Mouse (Mus musculus) MEL (cell line): ENCODE data around the gene Tldc1. TPM values are rescaled to one million over a fixed set of nuclear protein-coding genes. Genes with fewer than 3 reads are reported as not detected.

Experiments used
- DNase-seq: peaks from one replicate; pipeline ENCODE4 v3.0.0; 2011; ENCODE audit warnings: low read depth, low spot score
- H3K27ac ChIP-seq: 2 replicates; pipeline ENCODE4 v1.5.1; 2012; ENCODE audit warnings: low read depth, mild to moderate bottlenecking, control low read depth, low read length, moderate library complexity; ENCODE audit not compliant: control insufficient read depth
- H3K27me3 ChIP-seq, 2 experiments: fragments of 150-350 bp in 1 of 2; sonication (generic) in 1 of 2; 2 replicates each; pipeline ENCODE4 v1.6.1; 2012; ENCODE audit warnings: low read length in 2 of 2, mild to moderate bottlenecking in 2 of 2, improper control_type of control experiment in 1 of 2, moderate library complexity in 1 of 2; ENCODE audit not compliant: insufficient read depth in 2 of 2, control insufficient read depth in 1 of 2
- H3K36me3 ChIP-seq, 2 experiments: 2 replicates each; pipeline ENCODE4 v1.6.1; 2012 to 2014; ENCODE audit warnings: low read length in 2 of 2, improper control_type of control experiment in 1 of 2, inconsistent platforms in 1 of 2, mild to moderate bottlenecking in 1 of 2; ENCODE audit not compliant: insufficient read depth in 2 of 2, control insufficient read depth in 1 of 2
- H3K4me1 ChIP-seq, 2 experiments: fragments of 150-350 bp in 1 of 2; sonication (generic) in 1 of 2; 2 replicates each; pipeline ENCODE4 v1.6.1; 2012; ENCODE audit warnings: low read length in 2 of 2, improper control_type of control experiment in 1 of 2, mild to moderate bottlenecking in 1 of 2; ENCODE audit not compliant: insufficient read depth in 2 of 2, control insufficient read depth in 1 of 2
- H3K4me3 ChIP-seq, 2 experiments: fragments of 150-350 bp in 1 of 2; sonication (generic) in 1 of 2; 2 replicates each; pipeline ENCODE4 v1.5.1; 2012; ENCODE audit warnings: low read depth in 2 of 2, low read length in 2 of 2, mild to moderate bottlenecking in 2 of 2, moderate library complexity in 2 of 2, control low read depth in 1 of 2, improper control_type of control experiment in 1 of 2; ENCODE audit not compliant: control insufficient read depth in 1 of 2, insufficient read depth in 1 of 2
- H3K79me2 ChIP-seq: 2 replicates; pipeline ENCODE4 v1.6.1; 2012; ENCODE audit warnings: mild to moderate bottlenecking, low read length, moderate library complexity; ENCODE audit not compliant: control insufficient read depth, poor library complexity, insufficient read depth
- H3K9ac ChIP-seq: 2 replicates; pipeline ENCODE4 v1.6.1; 2012; ENCODE audit warnings: low read depth, mild to moderate bottlenecking, control low read depth, low read length, moderate library complexity; ENCODE audit not compliant: control insufficient read depth, poor library complexity, severe bottlenecking
- H3K9me3 ChIP-seq: fragments of 150-350 bp; sonication (generic); replicated peaks from 2 replicates; pipeline ENCODE4 v1.6.1; 2012; ENCODE audit warnings: mild to moderate bottlenecking, low read length, improper control_type of control experiment, moderate library complexity; ENCODE audit not compliant: insufficient read depth
- BHLHE40 ChIP-seq: IDR thresholded peaks from 2 replicates; pipeline ENCODE4 v1.6.1; 2012; ENCODE audit warnings: low read depth, mild to moderate bottlenecking, inconsistent platforms, low read length, improper control_type of control experiment, borderline replicate concordance
- CHD1 ChIP-seq: IDR thresholded peaks from 2 replicates; pipeline ENCODE4 v1.6.1; 2012; ENCODE audit warnings: low read depth, mild to moderate bottlenecking, inconsistent platforms, low read length, improper control_type of control experiment
- CHD2 ChIP-seq: IDR thresholded peaks from 2 replicates; pipeline ENCODE4 v1.6.1; 2011; ENCODE audit warnings: low read length, improper control_type of control experiment
- ELF1 ChIP-seq: IDR thresholded peaks from 2 replicates; pipeline ENCODE4 v1.6.1; 2014; ENCODE audit warnings: low read depth, mild to moderate bottlenecking, inconsistent platforms, low read length, improper control_type of control experiment, moderate library complexity
- EP300 ChIP-seq, 2 experiments: IDR thresholded peaks; 2 replicates each; pipeline ENCODE4 v1.6.1; 2011; ENCODE audit warnings: improper control_type of control experiment in 2 of 2, low read length in 2 of 2, low read depth in 1 of 2, mild to moderate bottlenecking in 1 of 2
- GATA1 ChIP-seq: IDR thresholded peaks from 2 replicates; pipeline ENCODE4 v1.6.1; 2011; ENCODE audit warnings: low read depth, low read length, improper control_type of control experiment
- HCFC1 ChIP-seq: IDR thresholded peaks from 2 replicates; pipeline ENCODE4 v1.6.1; 2012; ENCODE audit warnings: low read depth, mild to moderate bottlenecking, inconsistent platforms, low read length, improper control_type of control experiment, moderate library complexity
- JUND ChIP-seq: IDR thresholded peaks from 2 replicates; pipeline ENCODE4 v1.6.1; 2011; ENCODE audit warnings: low read depth, mild to moderate bottlenecking, improper control_type of control experiment, low read length
- MAZ ChIP-seq: IDR thresholded peaks from 2 replicates; pipeline ENCODE4 v1.6.1; 2012; ENCODE audit warnings: low read depth, mild to moderate bottlenecking, inconsistent platforms, low read length, improper control_type of control experiment
- MEF2A ChIP-seq: IDR thresholded peaks from 2 replicates; pipeline ENCODE4 v1.6.1; 2014; ENCODE audit warnings: low read depth, mild to moderate bottlenecking, inconsistent platforms, low read length, improper control_type of control experiment; ENCODE audit not compliant: poor library complexity, insufficient replicate concordance, severe bottlenecking; ENCODE audit errors: extremely low read depth
- MXI1 ChIP-seq: IDR thresholded peaks from 2 replicates; pipeline ENCODE4 v1.6.1; 2011; ENCODE audit warnings: mild to moderate bottlenecking, low read depth, low read length, improper control_type of control experiment
- NRF1 ChIP-seq: IDR thresholded peaks from 2 replicates; pipeline ENCODE4 v1.6.1; 2014; ENCODE audit warnings: low read depth, mild to moderate bottlenecking, inconsistent platforms, low read length, improper control_type of control experiment, moderate library complexity; ENCODE audit not compliant: poor library complexity, insufficient read depth, severe bottlenecking
- POLR2AphosphoS2 ChIP-seq: IDR thresholded peaks from 2 replicates; pipeline ENCODE4 v1.6.1; 2011; ENCODE audit warnings: low read length, improper control_type of control experiment
- POLR2AphosphoS5 ChIP-seq: IDR thresholded peaks from 2 replicates; pipeline ENCODE4 v1.6.1; 2012; ENCODE audit warnings: low read depth, borderline replicate concordance, mild to moderate bottlenecking, inconsistent platforms, low read length, moderate library complexity, mixed read lengths
- RCOR1 ChIP-seq: IDR thresholded peaks from 2 replicates; pipeline ENCODE4 v1.6.1; 2012; ENCODE audit warnings: low read depth, mild to moderate bottlenecking, inconsistent platforms, low read length, improper control_type of control experiment
- SMC3 ChIP-seq: IDR thresholded peaks from 2 replicates; pipeline ENCODE4 v1.6.1; 2011; ENCODE audit warnings: low read depth, low read length, improper control_type of control experiment
- TAL1 ChIP-seq: IDR thresholded peaks from 2 replicates; pipeline ENCODE4 v1.6.1; 2012; ENCODE audit warnings: mild to moderate bottlenecking, inconsistent platforms, low read length, moderate library complexity, mixed read lengths
- UBTF ChIP-seq: IDR thresholded peaks from 2 replicates; pipeline ENCODE4 v1.6.1; 2012; ENCODE audit warnings: low read depth, mild to moderate bottlenecking, inconsistent platforms, low read length, improper control_type of control experiment, moderate library complexity, borderline replicate concordance; ENCODE audit not compliant: insufficient read depth
- USF1 ChIP-seq: IDR thresholded peaks from 2 replicates; pipeline ENCODE4 v1.6.1; 2014; ENCODE audit warnings: low read depth, mild to moderate bottlenecking, inconsistent platforms, low read length, improper control_type of control experiment, moderate library complexity
- ZC3H11A ChIP-seq: IDR thresholded peaks from 2 replicates; pipeline ENCODE4 v1.6.1; 2012; ENCODE audit warnings: low read depth, mild to moderate bottlenecking, inconsistent platforms, low read length, improper control_type of control experiment
- polyA plus RNA-seq, 2 experiments: library from polyadenylated mRNA; stranded (reverse) in 1 of 2; unstranded in 1 of 2; fragments of >175 nt in 1 of 2; fragments of >200 nt in 1 of 2; gene quantifications; 2 replicates each; pipeline versions ENCODE4 v1.2.1 to v1.2.4; 2012; ENCODE audit warnings: low replicate concordance in 2 of 2, low read depth in 1 of 2; ENCODE audit not compliant: insufficient read length in 2 of 2, insufficient read depth in 1 of 2, missing spikeins in 1 of 2
- total RNA-seq: library from RNA; depleted of rRNA; stranded (reverse); fragments of 300-350 nt; gene quantifications from 2 replicates; pipeline ENCODE4 v1.2.3, GENCODE M21; 2012

Tldc1 gene
- total and polyA plus RNA-seq, 3 experiments: 16.1 to 16.4 TPM; not detected in 1

DNA sequence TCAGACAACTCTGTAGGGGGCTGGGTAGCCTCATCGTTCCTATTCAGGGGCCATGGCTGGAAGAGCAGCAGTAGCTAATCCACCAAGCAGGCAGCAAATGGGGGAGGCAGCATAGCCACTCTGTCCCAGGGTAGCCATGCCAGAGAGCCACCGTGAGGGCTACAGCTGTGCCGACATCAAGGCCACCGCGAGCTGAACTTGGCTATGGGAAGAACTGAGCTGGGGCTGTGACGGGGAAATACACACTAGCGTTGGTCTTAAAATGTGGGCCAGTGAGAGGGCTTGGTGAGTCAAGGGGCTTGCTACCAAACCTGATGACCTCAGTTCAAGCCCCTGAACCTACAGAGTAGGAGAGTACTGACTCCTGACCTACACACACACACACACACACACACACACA lies 6.5 kb upstream of the Tldc1 start:
- H3K9me3 ChIP-seq: no peaks in the 10 kb centered on the region
- no peak for DNase-seq
- H3K9ac ChIP-seq: no peak overlapping the region
- H3K27ac ChIP-seq: no peak overlapping the region
- no peak overlapping the region for H3K4me3 ChIP-seq
- no peaks in the 10 kb centered on the region for H3K27me3 ChIP-seq
- no peaks in the 10 kb centered on the region for H3K79me2 ChIP-seq
- no peak for TF ChIP-seq MAZ
- TF ChIP-seq UBTF: no peak
- no peak for TF ChIP-seq POLR2AphosphoS2
- no peak for TF ChIP-seq USF1
- no peak for TF ChIP-seq MEF2A
- no peak for TF ChIP-seq TAL1
- no peak for TF ChIP-seq RCOR1
- no peak for TF ChIP-seq NRF1
- TF ChIP-seq ZC3H11A: no peak
- TF ChIP-seq ELF1: no peak
- no peak for TF ChIP-seq SMC3
- TF ChIP-seq JUND: no peak
- TF ChIP-seq CHD2: no peak
- H3K4me1 ChIP-seq: peaks cover 8 to 32% of the 10 kb centered on the region in 2 experiments
- peaks cover 0 to 9% of the 10 kb centered on the region in 2 experiments; a peak in 2 of 4 replicates for H3K36me3 ChIP-seq

DNA sequence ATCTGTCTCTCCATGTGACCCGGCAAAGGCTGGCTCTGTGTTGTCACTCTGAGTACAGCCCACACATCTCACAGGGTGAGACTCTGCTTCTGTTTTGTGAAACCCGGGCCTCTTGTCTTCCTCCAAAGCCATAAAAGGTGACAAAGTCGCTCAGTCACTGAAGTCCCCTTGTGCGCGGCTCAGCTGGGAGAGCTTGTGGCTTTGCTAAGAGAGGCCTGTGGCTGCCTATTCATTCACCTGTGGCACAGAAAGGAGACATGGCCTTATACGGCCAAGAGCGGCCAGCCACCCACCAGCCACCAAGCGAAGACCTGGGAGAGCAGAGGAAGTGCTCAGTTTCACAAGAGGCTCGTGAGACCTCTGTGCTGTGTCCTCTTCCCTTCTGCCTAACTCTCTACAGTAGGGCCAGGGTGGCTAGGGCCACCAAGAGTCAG lies 5.9 kb upstream of the Tldc1 start:
- H3K4me1 ChIP-seq: peaks cover 8 to 32% of the 10 kb centered on the region in 2 experiments
- TF ChIP-seq POLR2AphosphoS5 (no peak), EP300 (IDR thresholded peaks at IDR 0.05; ENCODE audit: low read depth in 1 of 2, low read length in 2 of 2) (no peak), HCFC1 (no peak), CHD1 (no peak), MEF2A (no peak), MXI1 (no peak), POLR2AphosphoS2 (no peak), BHLHE40 (no peak), UBTF (no peak), GATA1 (no peak)

More for the DNA sequence above, 5.9 kb upstream of the Tldc1 start:
- peak; percentile 23 for DNase-seq
- Histone ChIP-seq H3K27me3 (no peaks in the 10 kb centered on the region), H3K9me3 (no peaks in the 10 kb centered on the region), H3K27ac (no peak overlapping the region), H3K79me2 (no peaks in the 10 kb centered on the region), H3K9ac (peak overlapping the region; percentile 1; the same call in 1 of the 2 replicates), H3K36me3 (peaks cover 0 to 9% of the 10 kb centered on the region in 2 experiments; a peak in 2 of 4 replicates), H3K4me3 (no peak overlapping the region)
